Mouse (Mus musculus) cortical plate, adult 2 months (tissue): ENCODE data around the gene Eif5.

Experiments
- CTCF ChIP-seq: fragments of 200-500 bp; IDR thresholded peaks from 2 replicates; pipeline ENCODE4 v1.5.1; 2011; ENCODE audit warnings: mild to moderate bottlenecking, control low read depth, low read length; ENCODE audit not compliant: insufficient read depth; ENCODE audit errors: extremely low read depth
- POLR2A ChIP-seq: fragments of 200-500 bp; IDR thresholded peaks from 2 replicates; pipeline ENCODE4 v1.6.1; 2011; ENCODE audit warnings: mild to moderate bottlenecking, low read length, control low read depth; ENCODE audit not compliant: insufficient read depth; ENCODE audit errors: extremely low read depth

- TF ChIP-seq CTCF (no peak), POLR2A (no peak)
These were observed 24.1 kb upstream of the Eif5 start for GRCm38 (mm10) chr12:111513673-111514072.
